Mouse (Mus musculus): ENCODE data around the gene Scn1b. TPM values are rescaled to one million over a fixed set of nuclear protein-coding genes. Genes with fewer than 3 reads are reported as not detected.

Scn1b gene
- polyA plus RNA-seq, 1 experiment from 2014 or later = 0.60 TPM

DNA sequence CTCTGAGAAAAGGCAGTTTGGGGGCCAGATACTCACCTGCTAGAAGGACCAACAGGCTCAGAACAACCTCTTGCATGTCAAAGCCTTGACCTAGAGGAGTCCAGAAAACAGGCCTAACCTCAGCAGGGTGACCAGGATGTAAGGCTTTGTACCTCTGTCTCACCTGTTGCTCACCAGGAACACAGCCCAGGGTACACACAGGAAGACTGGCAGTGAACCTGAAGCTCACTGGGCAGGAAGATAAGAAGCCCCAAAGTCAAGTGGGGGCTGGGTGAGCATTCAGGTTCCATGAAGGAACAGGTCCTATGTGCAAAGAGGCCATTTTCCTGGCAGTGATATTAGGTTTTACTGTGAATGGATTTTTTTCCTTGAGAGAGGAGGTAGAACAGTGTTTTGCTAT is 53.3 kb downstream of the Scn1b start:
- no peak overlapping the region for H3K4me3 ChIP-seq (ENCODE audit: low read depth, low read length)
- ATAC-seq (ENCODE audit: low FRiP score) (no peak), DNase-seq (ENCODE audit: low spot score) (no peak)
- no peaks in the 10 kb centered on the region; the same call in 1 of the 2 replicates for H3K4me1 ChIP-seq (replicated peaks; ENCODE audit: control insufficient read depth, insufficient read depth, low read length)
- H3K27me3 ChIP-seq (ENCODE audit: control insufficient read depth, insufficient read depth, low read length) = no peaks in the 10 kb centered on the region
- H3K9ac ChIP-seq (ENCODE audit: low read depth, low read length) = no peak overlapping the region
- H3K27ac ChIP-seq (ENCODE audit: low read depth, low read length) = no peak overlapping the region
- H3K36me3 ChIP-seq (ENCODE audit: control insufficient read depth, insufficient read depth, low read length) = no peaks in the 10 kb centered on the region
- no peak overlapping the region for H3K4me2 ChIP-seq (replicated peaks; ENCODE audit: low read depth, low read length)
- H3K9me3 ChIP-seq (ENCODE audit: control insufficient read depth, low read length) = no peaks in the 10 kb centered on the region

DNA sequence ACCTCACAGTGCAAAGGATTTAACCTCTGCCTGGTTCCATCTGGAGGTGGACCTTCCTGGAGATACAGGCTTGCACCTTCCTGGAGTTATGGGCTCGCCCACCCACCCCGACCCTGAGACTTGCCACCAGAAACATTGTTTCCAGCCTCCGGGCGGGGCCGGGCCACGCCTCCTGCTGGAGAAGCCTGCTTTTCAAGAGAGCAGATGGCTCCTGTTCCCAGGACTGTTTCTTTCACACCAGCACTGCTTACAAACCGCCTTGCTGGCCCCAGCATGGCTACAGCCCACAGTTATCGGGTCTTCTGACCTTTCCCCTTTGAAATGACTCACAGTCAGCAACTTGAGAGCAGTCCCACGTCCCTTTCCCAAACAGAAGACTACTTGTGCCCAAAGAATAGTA is 54.5 kb downstream of the Scn1b start:
- H3K4me1 ChIP-seq (replicated peaks; ENCODE audit: control insufficient read depth, insufficient read depth, low read length) = no peaks in the 10 kb centered on the region; the same call in 1 of the 2 replicates
- 51% methylated on average over 9 of the region's 9 CpGs for WGBS
- ATAC-seq (ENCODE audit: low FRiP score) (no peak; the same call in 1 of the 2 replicates), DNase-seq (ENCODE audit: low spot score) (no peak)
- no peak overlapping the region for H3K4me3 ChIP-seq (ENCODE audit: low read depth, low read length)
- H3K9ac ChIP-seq (ENCODE audit: low read depth, low read length) = no peak overlapping the region
- no peaks in the 10 kb centered on the region for H3K36me3 ChIP-seq (ENCODE audit: control insufficient read depth, insufficient read depth, low read length)
- H3K4me2 ChIP-seq (replicated peaks; ENCODE audit: low read depth, low read length) = no peak overlapping the region
- 0 out of 2 replicates have a peak overlapping the region, but pooled peaks have one; percentile 17 for H3K27ac ChIP-seq (ENCODE audit: low read depth, low read length)
- no peaks in the 10 kb centered on the region for H3K27me3 ChIP-seq (ENCODE audit: control insufficient read depth, insufficient read depth, low read length)
- H3K9me3 ChIP-seq (ENCODE audit: control insufficient read depth, low read length) = no peaks in the 10 kb centered on the region

DNA sequence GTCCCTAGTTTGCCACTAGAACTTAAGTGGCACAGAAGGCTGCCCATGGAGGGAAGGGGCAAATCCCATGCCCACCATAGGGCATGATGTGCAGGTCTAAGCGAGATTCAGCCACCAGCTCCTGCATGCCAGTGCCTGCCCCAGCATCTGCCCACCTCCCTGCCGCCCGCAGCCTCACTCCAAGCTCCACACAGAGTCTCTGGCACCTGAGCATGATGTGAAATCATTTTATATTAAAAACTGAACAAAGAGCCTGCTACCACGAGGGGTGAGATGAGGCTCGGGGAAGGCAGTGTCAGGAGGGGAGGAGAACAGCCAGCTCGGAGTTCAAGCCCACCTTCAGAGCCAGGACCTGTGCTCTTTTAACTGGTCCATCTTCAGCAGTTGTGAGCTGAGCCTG is 56.5 kb downstream of the Scn1b start:
- 84% methylated on average over 6 of the region's 6 CpGs for WGBS
- no peak for DNase-seq (ENCODE audit: low spot score)
- ATAC-seq (ENCODE audit: low FRiP score) = no peak

DNA sequence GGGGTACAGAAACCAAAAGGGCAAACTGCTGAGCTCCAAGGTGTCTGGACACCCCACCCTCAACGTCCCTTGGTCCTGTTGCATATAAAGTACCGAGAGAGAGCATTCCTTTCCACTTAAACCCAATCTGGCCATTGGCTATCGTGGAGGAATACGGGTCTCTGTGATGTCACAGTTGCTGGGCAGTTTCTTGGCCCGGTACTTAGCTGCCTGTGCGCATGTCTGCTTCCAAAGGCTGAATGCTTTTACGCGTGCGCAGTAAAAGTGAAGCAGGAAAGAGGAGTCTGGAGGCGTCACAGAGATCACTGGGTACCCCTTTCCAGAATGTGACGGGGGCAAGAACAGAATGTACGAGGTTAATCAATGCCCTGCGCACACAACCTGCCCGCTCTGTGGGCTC is 57.3 kb downstream of the Scn1b start:
- H3K27ac ChIP-seq (ENCODE audit: low read depth, low read length) = no peak overlapping the region
- H3K4me2 ChIP-seq (replicated peaks; ENCODE audit: low read depth, low read length) = no peak overlapping the region
- ATAC-seq (ENCODE audit: low FRiP score) = no peak
- 86% methylated on average over 14 of the region's 14 CpGs for WGBS
- no peaks in the 10 kb centered on the region; the same call in 1 of the 2 replicates for H3K4me1 ChIP-seq (replicated peaks; ENCODE audit: control insufficient read depth, insufficient read depth, low read length)
- no peak for DNase-seq (ENCODE audit: low spot score)
- no peaks in the 10 kb centered on the region for H3K27me3 ChIP-seq (ENCODE audit: control insufficient read depth, insufficient read depth, low read length)
- no peak overlapping the region for H3K9ac ChIP-seq (ENCODE audit: low read depth, low read length)
- no peaks in the 10 kb centered on the region for H3K36me3 ChIP-seq (ENCODE audit: control insufficient read depth, insufficient read depth, low read length)
- H3K4me3 ChIP-seq (ENCODE audit: low read depth, low read length) = no peak overlapping the region
- no peaks in the 10 kb centered on the region for H3K9me3 ChIP-seq (ENCODE audit: control insufficient read depth, low read length)

More for the DNA sequence above, 56.5 kb downstream of the Scn1b start:
- Histone ChIP-seq H3K9ac (ENCODE audit: low read depth, low read length) (no peak overlapping the region), H3K4me3 (ENCODE audit: low read depth, low read length) (no peak overlapping the region), H3K4me2 (replicated peaks; ENCODE audit: low read depth, low read length) (no peak overlapping the region), H3K27ac (ENCODE audit: low read depth, low read length) (no peak overlapping the region), H3K4me1 (replicated peaks; ENCODE audit: control insufficient read depth, insufficient read depth, low read length) (no peaks in the 10 kb centered on the region; the same call in 1 of the 2 replicates), H3K27me3 (ENCODE audit: control insufficient read depth, insufficient read depth, low read length) (no peaks in the 10 kb centered on the region), H3K9me3 (ENCODE audit: control insufficient read depth, low read length) (no peaks in the 10 kb centered on the region), H3K36me3 (ENCODE audit: control insufficient read depth, insufficient read depth, low read length) (no peaks in the 10 kb centered on the region)

DNA sequence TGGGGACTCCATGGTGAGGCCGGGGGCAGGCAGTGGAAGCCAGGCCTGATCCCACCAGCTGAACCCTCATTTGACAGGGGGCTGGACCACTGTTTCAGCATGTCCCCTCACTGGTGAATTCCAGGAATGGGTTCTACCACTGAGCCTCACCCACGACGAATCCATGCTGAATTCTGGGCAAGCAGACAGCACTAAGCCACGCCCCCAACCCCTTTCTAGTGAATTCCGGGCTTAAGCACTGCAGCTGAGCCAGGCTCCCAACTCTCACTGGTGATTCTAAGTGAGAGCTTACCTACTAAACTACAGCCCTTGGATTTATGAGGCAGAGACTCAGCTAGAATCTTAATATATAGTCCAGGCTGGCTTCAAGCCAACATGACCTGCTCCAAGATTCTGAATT is 59.0 kb downstream of the Scn1b start:
- no peak overlapping the region for H3K4me3 ChIP-seq (ENCODE audit: low read depth, low read length)
- no peak for DNase-seq (ENCODE audit: low spot score)
- no peaks in the 10 kb centered on the region; the same call in 1 of the 2 replicates for H3K4me1 ChIP-seq (replicated peaks; ENCODE audit: control insufficient read depth, insufficient read depth, low read length)
- H3K9ac ChIP-seq (ENCODE audit: low read depth, low read length) = no peak overlapping the region
- no peaks in the 10 kb centered on the region for H3K36me3 ChIP-seq (ENCODE audit: control insufficient read depth, insufficient read depth, low read length)
- H3K4me2 ChIP-seq (replicated peaks; ENCODE audit: low read depth, low read length) = no peak overlapping the region
- no peak for ATAC-seq (ENCODE audit: low FRiP score)
- H3K9me3 ChIP-seq (ENCODE audit: control insufficient read depth, low read length) = no peaks in the 10 kb centered on the region
- no peaks in the 10 kb centered on the region for H3K27me3 ChIP-seq (ENCODE audit: control insufficient read depth, insufficient read depth, low read length)
- no peak overlapping the region for H3K27ac ChIP-seq (ENCODE audit: low read depth, low read length)
- 57% methylated on average over 5 of the region's 5 CpGs for WGBS

Other genes with a start within 250 kb of the Scn1b start
- not detected in 2 replicates for gene Cd22, start 246.7 kb downstream of the Scn1b start, polyA plus RNA-seq (2014; fragmentation: Nextera tagmentation; extraction: Ambion mirVana)
- 0.28 and 0.73 TPM in 2 replicates for gene Mag, start 212.1 kb downstream of the Scn1b start, polyA plus RNA-seq (2014; fragmentation: Nextera tagmentation; extraction: Ambion mirVana)
- gene Hamp2, start 202.3 kb downstream of the Scn1b start, polyA plus RNA-seq (2014; fragmentation: Nextera tagmentation; extraction: Ambion mirVana) = not detected in 2 replicates
- not detected in 2 replicates for gene Hamp, start 183.0 kb downstream of the Scn1b start, polyA plus RNA-seq (2014; fragmentation: Nextera tagmentation; extraction: Ambion mirVana)
- gene Usf2, start 170.2 kb downstream of the Scn1b start, polyA plus RNA-seq (2014; fragmentation: Nextera tagmentation; extraction: Ambion mirVana) = 23.5 and 25.4 TPM in 2 replicates
- gene Lsr, start 153.5 kb downstream of the Scn1b start, polyA plus RNA-seq (2014; fragmentation: Nextera tagmentation; extraction: Ambion mirVana) = 12.8 and 13.4 TPM in 2 replicates
- 0.59 and 1.1 TPM in 2 replicates for gene Fam187b, start 153.2 kb downstream of the Scn1b start, polyA plus RNA-seq (2014; fragmentation: Nextera tagmentation; extraction: Ambion mirVana)
- 12.3 and 14.1 TPM in 2 replicates for gene Fxyd5, start 84.5 kb downstream of the Scn1b start, polyA plus RNA-seq (2014; fragmentation: Nextera tagmentation; extraction: Ambion mirVana)
- gene Fxyd7, start 75.5 kb downstream of the Scn1b start, polyA plus RNA-seq (2014; fragmentation: Nextera tagmentation; extraction: Ambion mirVana) = 8.7 and 12.6 TPM in 2 replicates
- 15.6 and 18.1 TPM in 2 replicates for gene Fxyd1, start 69.8 kb downstream of the Scn1b start, polyA plus RNA-seq (2014; fragmentation: Nextera tagmentation; extraction: Ambion mirVana)
- gene Lgi4, start 67.7 kb downstream of the Scn1b start, polyA plus RNA-seq (2014; fragmentation: Nextera tagmentation; extraction: Ambion mirVana) = 1.0 and 2.8 TPM in 2 replicates
- 6.3 and 8.6 TPM in 2 replicates for gene Fxyd3, start 50.3 kb downstream of the Scn1b start, polyA plus RNA-seq (2014; fragmentation: Nextera tagmentation; extraction: Ambion mirVana)
- gene Hpn, start 11.7 kb downstream of the Scn1b start, polyA plus RNA-seq (2014; fragmentation: Nextera tagmentation; extraction: Ambion mirVana) = 0.56 and 1.4 TPM in 2 replicates
- 120 and 125 TPM in 2 replicates for gene Gramd1a, start 28.9 kb upstream of the Scn1b start, polyA plus RNA-seq (2014; fragmentation: Nextera tagmentation; extraction: Ambion mirVana)
- not detected in 2 replicates for gene Scgb2b2, start 163.5 kb upstream of the Scn1b start, polyA plus RNA-seq (2014; fragmentation: Nextera tagmentation; extraction: Ambion mirVana)
- not detected in 2 replicates for gene Scgb1b2, start 164.8 kb upstream of the Scn1b start, polyA plus RNA-seq (2014; fragmentation: Nextera tagmentation; extraction: Ambion mirVana)
- gene Scgb2b3, start 235.1 kb upstream of the Scn1b start, polyA plus RNA-seq (2014; fragmentation: Nextera tagmentation; extraction: Ambion mirVana) = not detected in 2 replicates
- gene Scgb1b3, start 248.6 kb upstream of the Scn1b start, polyA plus RNA-seq (2014; fragmentation: Nextera tagmentation; extraction: Ambion mirVana) = not detected in 2 replicates